Mouse (Mus musculus) liver, embryonic 16.5 days (tissue): ENCODE measurements around the gene Galnt3. TPM values are rescaled to one million over a fixed set of nuclear protein-coding genes. Genes with fewer than 3 reads are reported as not detected.

ENCODE experiments used
- ATAC-seq: fragments of 200-750 bp; cut with Nextera tagmentation; 2 replicates; pipeline ENCODE4 v1.8.0; 2017; ENCODE audit warnings: low read depth, mild to moderate bottlenecking, moderate number of reproducible peaks, moderate library complexity
- H3K27ac ChIP-seq: fragments of 300-500 bp; sonication (generic); 2 replicates; pipeline ENCODE4 v1.5.1; 2014; ENCODE audit warnings: mild to moderate bottlenecking, low read length
- H3K27me3 ChIP-seq: fragments of 300-500 bp; sonication (generic); 2 replicates; pipeline ENCODE4 v1.6.1; 2014; ENCODE audit warnings: low read depth, low read length, mixed read lengths; ENCODE audit not compliant: control insufficient read depth, insufficient read depth
- H3K36me3 ChIP-seq: fragments of 300-500 bp; sonication (generic); 2 replicates; pipeline ENCODE4 v1.6.1; 2014; ENCODE audit warnings: mild to moderate bottlenecking; ENCODE audit not compliant: control insufficient read depth, insufficient read depth
- H3K4me1 ChIP-seq: fragments of 300-500 bp; sonication (generic); 2 replicates; pipeline ENCODE4 v1.6.1; 2014; ENCODE audit warnings: low read depth, low read length, mixed read lengths; ENCODE audit not compliant: control insufficient read depth
- H3K4me2 ChIP-seq: fragments of 300-500 bp; sonication (generic); 2 replicates; pipeline ENCODE4 v1.6.1; 2014; ENCODE audit warnings: low read depth, low read length, mixed read lengths
- H3K4me3 ChIP-seq: fragments of 300-500 bp; sonication (generic); 2 replicates; pipeline ENCODE4 v1.5.1; 2014; ENCODE audit warnings: low read depth, mild to moderate bottlenecking, low read length
- H3K9ac ChIP-seq: fragments of 300-500 bp; sonication (generic); 2 replicates; pipeline ENCODE4 v1.6.1; 2014; ENCODE audit warnings: low read depth, low read length
- H3K9me3 ChIP-seq: fragments of 300-500 bp; sonication (generic); replicated peaks from 2 replicates; pipeline ENCODE4 v1.6.1; 2016; ENCODE audit warnings: low read length; ENCODE audit not compliant: control insufficient read depth
- WGBS: fragments of 180-500 bp; shearing (Covaris S2); extraction: QIAGEN DNeasy Blood & Tissue Kit; methylation state at CpG from one replicate; pipeline ENCODE4 v1.1.7; 2014; ENCODE audit not compliant: insufficient replicate concordance; 5-methylcytosine and 5-hydroxymethylcytosine counted together
- polyA plus RNA-seq: library from polyadenylated mRNA; unstranded; fragments of >200 nt; fragmentation: Nextera tagmentation; extraction: Ambion mirVana; gene quantifications from 2 replicates; pipeline ENCODE4 v1.2.1, GENCODE M21; 2015

The Galnt3 gene
- polyA plus RNA-seq, 1 experiment from 2014 or later = 0.74 TPM

DNA sequence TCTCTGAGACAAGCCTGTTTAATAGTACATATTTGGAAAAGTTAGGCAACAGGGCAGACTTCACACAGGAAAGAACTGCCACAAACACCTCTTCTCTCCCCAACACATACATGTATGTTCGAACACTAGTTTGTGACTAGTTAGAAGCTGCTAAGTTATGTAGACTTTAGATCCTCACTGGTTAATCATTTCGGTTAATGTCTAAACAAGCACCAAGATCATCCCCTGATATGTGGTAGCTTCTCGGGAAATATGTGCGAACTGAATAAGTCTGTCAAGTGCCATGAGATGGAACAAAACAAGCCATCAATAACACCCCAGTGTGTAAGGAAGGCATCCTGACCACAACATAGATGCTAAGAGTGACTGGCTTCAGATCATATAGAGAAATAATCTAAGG is 2.1 kb upstream of the Galnt3 start:
- Histone ChIP-seq H3K9ac (no peak overlapping the region), H3K4me3 (no peak overlapping the region), H3K27me3 (peaks cover 26% of the 10 kb centered on the region), H3K36me3 (no peaks in the 10 kb centered on the region), H3K9me3 (no peaks in the 10 kb centered on the region), H3K27ac (no peak overlapping the region), H3K4me1 (no peaks in the 10 kb centered on the region), H3K4me2 (no peak overlapping the region)
- WGBS = 60% methylated on average over 4 of the region's 4 CpGs
- ATAC-seq = no peak

DNA sequence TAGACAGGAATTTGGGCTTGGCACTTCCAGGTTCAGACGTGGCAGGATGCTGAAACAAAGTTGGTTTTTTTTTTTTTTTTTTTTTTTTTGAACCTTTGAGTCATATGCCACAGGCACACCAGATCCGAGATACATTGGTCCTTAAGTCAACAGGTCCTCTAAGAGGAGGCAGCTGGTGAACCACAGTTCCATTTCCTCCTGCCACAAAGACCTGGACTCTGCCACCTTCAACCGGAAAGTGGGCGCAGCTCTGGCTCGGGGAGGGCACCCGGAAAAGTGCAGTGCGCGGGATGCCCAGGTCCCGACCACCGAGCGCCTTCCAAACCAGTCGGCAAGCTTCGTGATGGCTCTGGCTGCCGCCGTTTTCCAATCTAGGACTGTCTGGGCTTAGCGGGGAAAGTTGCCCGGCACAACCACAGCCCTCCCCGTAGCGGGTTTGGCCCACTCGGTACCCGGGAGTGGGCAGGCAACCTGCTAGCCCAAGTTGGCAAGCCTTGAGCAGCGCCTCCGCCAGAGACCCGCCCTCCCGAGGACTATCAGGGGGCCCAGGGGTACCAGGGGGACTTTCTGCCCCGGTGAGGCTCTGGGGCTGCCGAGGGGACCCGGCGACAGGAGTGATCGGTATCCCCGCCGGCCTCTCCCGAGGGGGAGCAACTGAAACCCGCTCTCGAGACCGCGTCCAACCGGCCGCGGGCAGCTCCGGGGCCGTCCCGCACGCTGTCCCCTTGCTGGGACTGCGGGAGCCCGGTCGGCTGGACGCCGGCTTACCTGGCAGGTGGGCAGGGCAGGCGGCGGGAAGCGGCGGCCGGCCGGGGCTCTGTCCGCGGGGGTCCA is 821 bp downstream of the Galnt3 start:
- H3K27ac ChIP-seq = no peak overlapping the region
- H3K9me3 ChIP-seq = no peaks in the 10 kb centered on the region
- ATAC-seq = 0 out of 2 replicates have a peak, but pooled peaks have one; percentile 2
- H3K36me3 ChIP-seq = no peaks in the 10 kb centered on the region
- WGBS = under 1% methylated on average over 56 of the region's 57 CpGs
- H3K4me3 ChIP-seq = peak overlapping the region; percentile 61
- H3K27me3 ChIP-seq = peaks cover 26% of the 10 kb centered on the region
- H3K9ac ChIP-seq = peak overlapping the region; percentile 39
- H3K4me1 ChIP-seq = no peaks in the 10 kb centered on the region
- peak overlapping the region; percentile 62 for H3K4me2 ChIP-seq

DNA sequence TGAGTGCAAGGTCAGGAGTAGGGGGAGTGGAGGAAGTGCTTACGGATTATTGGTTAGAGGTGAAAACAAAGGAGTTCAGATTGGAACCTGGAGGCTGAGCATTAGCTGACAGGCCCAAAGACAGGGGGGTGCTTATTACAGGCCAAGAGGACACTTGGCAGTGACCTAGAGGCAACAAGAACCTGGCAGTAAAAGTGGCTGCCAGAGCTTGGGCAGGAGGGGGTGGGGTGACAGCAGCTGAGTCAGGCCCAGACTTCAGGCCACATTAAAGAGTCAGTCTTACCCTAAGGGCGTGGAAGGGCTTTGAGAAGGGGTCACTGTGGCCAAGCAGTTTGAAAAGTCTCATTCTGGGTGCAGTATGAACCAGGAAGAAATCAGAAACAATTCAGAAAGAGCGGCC is 7.1 kb downstream of the Galnt3 start:
- Histone ChIP-seq H3K9me3 (no peaks in the 10 kb centered on the region), H3K9ac (no peak overlapping the region), H3K27me3 (peaks cover 6% of the 10 kb centered on the region; the same call in 1 of the 2 replicates), H3K4me2 (no peak overlapping the region), H3K4me1 (no peaks in the 10 kb centered on the region), H3K4me3 (no peak overlapping the region), H3K36me3 (no peaks in the 10 kb centered on the region), H3K27ac (no peak overlapping the region)
- WGBS = 61% methylated on average over 3 of the region's 3 CpGs
- ATAC-seq = no peak

DNA sequence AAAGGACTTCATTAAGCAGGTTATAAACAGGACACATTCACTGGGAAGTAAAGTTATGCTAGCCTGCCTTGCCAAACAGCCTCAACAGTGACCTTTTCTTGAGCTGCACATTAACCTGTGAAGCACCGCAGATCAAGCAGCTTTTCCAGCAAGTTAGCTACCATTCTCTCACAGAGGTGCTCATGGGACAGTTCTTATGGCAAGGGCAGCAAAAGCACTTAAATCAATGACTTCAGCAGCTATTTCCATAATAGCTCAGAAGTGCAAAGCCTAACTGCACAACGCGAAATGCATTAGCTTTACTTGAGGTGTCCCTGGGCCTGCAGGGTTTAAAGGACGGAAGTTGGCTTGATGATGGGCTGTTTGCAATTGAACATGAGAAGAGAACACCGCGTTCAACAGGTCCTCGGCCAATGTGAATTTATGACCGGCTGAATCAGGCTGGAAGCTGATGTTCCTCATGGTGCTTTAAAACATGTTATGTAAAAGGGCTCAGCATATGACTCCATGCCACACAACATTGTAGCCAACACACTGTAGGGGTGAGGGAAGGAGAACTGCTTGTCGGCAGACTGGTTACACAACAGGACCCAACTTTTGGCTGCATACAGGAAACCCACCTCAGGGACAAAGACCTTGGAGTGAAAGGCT is 16.8 kb downstream of the Galnt3 start:
- no peaks in the 10 kb centered on the region for H3K36me3 ChIP-seq
- H3K4me2 ChIP-seq = no peak overlapping the region
- H3K27me3 ChIP-seq = no peaks in the 10 kb centered on the region
- no peaks in the 10 kb centered on the region for H3K4me1 ChIP-seq
- 79% methylated on average over 9 of the region's 9 CpGs for WGBS
- no peak overlapping the region for H3K4me3 ChIP-seq
- no peak overlapping the region for H3K9ac ChIP-seq
- no peak overlapping the region for H3K27ac ChIP-seq
- no peaks in the 10 kb centered on the region for H3K9me3 ChIP-seq
- ATAC-seq = no peak

DNA sequence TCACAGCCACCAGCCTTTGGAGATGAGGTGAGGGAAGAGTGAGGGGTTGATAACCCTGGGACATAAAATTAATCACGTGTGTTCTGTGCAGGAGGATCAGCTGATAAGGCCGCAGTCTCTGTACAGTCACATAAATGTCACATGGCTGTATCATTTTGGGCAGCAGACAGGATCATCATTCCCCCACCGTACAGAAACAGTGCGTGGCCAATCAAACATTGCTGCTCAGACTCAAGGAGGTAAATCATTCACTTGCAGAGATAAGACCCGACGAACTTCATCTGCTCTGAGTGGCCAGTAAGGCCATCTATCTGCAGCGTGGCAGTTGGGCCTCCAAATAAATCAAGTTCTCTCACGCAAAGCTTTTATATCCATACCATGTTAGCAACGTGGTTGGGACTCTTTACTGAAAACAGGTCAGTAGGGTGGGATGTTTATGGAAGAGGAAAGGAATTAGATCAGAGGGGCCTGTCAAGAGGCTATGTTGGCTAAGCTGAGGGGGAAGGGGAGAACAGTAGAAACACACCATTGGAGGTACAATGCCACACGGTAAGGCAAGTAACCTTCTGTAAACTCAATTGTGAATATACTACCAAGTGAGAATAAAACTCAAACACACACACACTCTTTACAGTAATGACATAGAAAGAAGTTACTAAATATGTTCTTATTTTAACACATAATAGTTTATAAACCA is 20.9 kb downstream of the Galnt3 start:
- H3K27ac ChIP-seq = no peak overlapping the region
- H3K4me1 ChIP-seq = no peaks in the 10 kb centered on the region
- no peak overlapping the region for H3K4me3 ChIP-seq
- H3K9me3 ChIP-seq = no peaks in the 10 kb centered on the region
- WGBS = 48% methylated on average over 10 of the region's 10 CpGs
- no peaks in the 10 kb centered on the region for H3K27me3 ChIP-seq
- H3K9ac ChIP-seq = no peak overlapping the region
- no peak overlapping the region for H3K4me2 ChIP-seq
- ATAC-seq = no peak
- H3K36me3 ChIP-seq = no peaks in the 10 kb centered on the region

DNA sequence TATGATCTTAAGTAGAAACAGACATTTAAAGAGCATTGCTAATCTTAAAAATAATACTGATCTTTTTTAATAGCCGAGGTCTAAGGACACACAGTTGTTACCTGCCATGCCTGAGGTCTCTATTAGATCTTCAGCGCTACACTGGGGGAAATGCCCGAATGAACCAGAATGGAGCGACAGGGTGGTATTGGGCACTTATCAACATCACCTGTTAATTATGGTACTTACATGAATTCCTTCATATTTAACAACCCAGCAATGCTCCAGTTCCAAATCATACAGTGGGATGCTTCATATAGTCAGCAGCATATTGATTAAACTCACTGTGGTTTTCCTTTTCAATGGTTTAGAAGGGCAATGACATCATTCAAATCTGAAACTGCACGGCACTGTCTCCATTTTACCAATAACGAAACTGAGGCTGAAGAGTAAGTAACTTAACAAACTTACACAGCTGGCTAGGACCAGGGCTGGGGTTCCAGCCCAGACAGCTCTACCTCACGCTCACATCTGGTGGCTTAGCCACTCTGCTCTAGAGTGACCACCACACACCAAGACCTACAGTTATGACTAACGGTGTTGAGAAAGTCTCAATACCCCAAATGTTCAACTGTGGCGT is 23.0 kb downstream of the Galnt3 start:
- ATAC-seq = no peak
- WGBS = 70% methylated on average over 9 of the region's 9 CpGs

DNA sequence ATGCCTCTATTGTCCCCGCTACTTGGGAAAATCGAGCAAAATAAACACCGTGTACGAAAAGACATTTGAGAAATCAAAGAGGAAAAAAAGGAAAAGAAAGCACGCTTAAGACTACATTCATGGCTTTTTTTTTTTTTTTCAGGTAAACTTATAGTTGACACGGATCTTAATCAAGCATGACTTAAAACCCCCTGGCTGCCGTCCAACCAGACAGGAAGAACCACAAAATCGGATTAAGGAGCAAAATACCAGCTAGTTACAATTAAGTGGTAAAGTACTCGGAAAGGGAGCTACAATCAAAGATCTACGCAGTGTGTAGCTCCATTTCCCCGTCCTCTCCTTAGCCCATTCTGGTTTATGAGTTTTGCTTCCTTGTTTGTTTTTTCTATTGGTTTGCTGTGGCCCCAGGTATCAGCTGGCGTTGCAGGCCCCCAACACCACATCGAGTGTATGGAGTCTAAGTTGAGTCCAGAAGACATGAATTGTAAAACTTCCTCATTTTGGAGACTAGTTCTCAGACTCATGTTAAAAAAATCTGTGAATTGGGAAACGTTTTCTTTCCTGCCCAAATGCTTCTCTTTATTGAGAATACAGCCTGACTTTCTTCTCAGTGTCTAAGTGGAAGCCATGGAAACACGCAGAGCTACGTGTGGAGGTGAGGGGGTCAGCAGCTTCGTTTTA is 24.0 kb downstream of the Galnt3 start:
- H3K27me3 ChIP-seq = no peaks in the 10 kb centered on the region
- WGBS = 56% methylated on average over 17 of the region's 17 CpGs
- ATAC-seq = no peak
- H3K9me3 ChIP-seq = no peaks in the 10 kb centered on the region
- no peak overlapping the region for H3K9ac ChIP-seq
- H3K4me2 ChIP-seq = no peak overlapping the region
- H3K4me1 ChIP-seq = no peaks in the 10 kb centered on the region
- no peak overlapping the region for H3K4me3 ChIP-seq
- H3K27ac ChIP-seq = no peak overlapping the region
- no peaks in the 10 kb centered on the region for H3K36me3 ChIP-seq

More for the DNA sequence above, 23.0 kb downstream of the Galnt3 start:
- Histone ChIP-seq H3K9me3 (no peaks in the 10 kb centered on the region), H3K4me2 (no peak overlapping the region), H3K27ac (no peak overlapping the region), H3K4me1 (no peaks in the 10 kb centered on the region), H3K36me3 (no peaks in the 10 kb centered on the region), H3K9ac (no peak overlapping the region), H3K27me3 (no peaks in the 10 kb centered on the region), H3K4me3 (no peak overlapping the region)

DNA sequence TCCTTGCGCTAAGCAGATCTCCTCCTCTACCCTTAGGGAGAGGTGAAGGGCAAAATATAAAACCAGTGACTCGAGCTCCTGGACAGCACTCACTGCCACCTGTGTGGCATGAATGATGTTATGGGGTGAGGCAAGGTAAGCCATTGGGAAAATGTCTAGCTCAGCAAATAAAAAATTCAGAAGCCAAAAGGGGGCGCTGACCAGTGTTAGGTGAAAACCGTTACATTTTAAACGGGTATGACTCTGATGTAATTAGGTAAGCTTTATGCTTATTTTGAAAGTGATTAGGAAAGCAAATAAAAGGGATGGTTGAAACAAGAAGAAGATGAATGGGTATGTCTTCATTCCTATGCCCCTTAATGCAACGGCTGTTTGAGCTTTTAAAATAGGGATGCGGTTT is 24.6 kb downstream of the Galnt3 start:
- no peaks in the 10 kb centered on the region for H3K36me3 ChIP-seq
- ATAC-seq = no peak
- H3K27ac ChIP-seq = no peak overlapping the region
- H3K4me2 ChIP-seq = no peak overlapping the region
- no peak overlapping the region for H3K9ac ChIP-seq
- H3K9me3 ChIP-seq = no peaks in the 10 kb centered on the region
- no peak overlapping the region for H3K4me3 ChIP-seq
- no peaks in the 10 kb centered on the region for H3K4me1 ChIP-seq
- H3K27me3 ChIP-seq = no peaks in the 10 kb centered on the region
- 70% methylated on average over 7 of the region's 7 CpGs for WGBS
